Mouse (Mus musculus) embryo, embryonic 11.5 days (tissue): ENCODE measurements at regions not wholly inside any gene's neighbourhood (a gene's known extent, or its start where the extent isn't known, plus 50 kb on each side); places are given as distances from the start of the nearest gene placed in this dataset.

Source experiments
- DNase-seq: peaks from one replicate; pipeline ENCODE4 v3.0.0-alpha.2; 2012; ENCODE audit warnings: low read depth, low spot score

DNA sequence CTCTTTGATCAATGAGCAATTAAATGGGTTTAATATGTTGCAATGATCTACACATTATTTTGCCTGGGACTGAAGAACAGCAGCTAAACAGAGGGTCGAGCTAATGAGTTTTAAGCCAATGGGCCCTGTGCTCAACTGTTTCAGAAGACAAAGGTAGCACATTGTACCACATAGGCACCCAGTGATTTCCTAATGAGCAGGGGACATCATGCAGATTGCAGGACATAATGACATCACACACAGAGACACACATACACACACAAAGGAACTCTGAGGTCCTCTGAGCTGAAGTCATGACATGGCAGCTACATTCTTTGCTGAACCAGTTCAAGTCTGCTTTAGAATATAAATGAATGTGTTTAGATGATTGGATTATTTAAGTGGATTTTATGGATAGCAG is 71.9 kb downstream of the Zfp330 start:
- no peak for DNase-seq

- no peak for DNase-seq
These were observed 73.5 kb downstream of the Zfp330 start for GRCm38 (mm10) chr8:82700471-82700870.

DNA sequence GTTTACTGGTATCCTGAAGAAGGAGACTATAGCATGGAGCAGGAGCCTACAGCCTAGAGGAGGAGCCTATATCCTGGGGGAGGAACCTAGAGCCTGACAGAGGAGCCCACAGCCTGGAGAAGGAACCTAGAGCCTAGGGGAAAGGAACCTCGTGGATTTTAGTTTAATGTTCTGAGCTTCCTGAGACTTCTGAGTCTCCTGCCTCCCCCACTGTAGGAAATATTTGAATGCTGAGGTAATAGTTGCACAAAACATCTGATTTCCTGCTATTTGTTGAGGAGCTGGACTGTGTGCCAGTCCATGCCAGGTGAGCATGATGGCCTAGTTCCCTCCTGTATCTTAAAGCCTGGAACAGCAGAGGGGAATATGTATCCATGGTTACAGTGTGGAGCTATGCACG is 74.7 kb downstream of the Zfp330 start:
- no peak for DNase-seq

DNA sequence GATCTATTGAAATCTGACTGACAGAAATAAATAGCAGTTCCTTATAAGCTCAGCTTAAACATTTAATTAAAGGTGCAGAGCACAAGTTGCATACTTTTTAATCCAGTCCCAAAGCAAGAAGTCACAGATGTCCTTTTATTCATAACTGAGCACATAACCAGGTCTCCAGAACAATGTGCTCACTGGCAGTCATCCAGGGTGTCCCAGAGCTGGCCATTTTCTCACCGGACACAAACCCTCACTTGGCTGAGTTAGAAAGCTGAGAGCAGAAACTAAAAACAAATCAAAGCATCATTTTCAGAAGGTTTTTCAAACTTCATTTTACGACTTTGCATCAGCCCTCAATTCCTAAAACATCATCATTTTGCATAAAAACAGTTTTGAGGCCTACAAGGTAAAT is 75.9 kb downstream of the Zfp330 start:
- no peak for DNase-seq

- DNase-seq = no peak
These were observed 80.9 kb downstream of the Zfp330 start for GRCm38 (mm10) chr8:82693086-82693485.

- DNase-seq = peak; percentile 24
These were observed 84.6 kb downstream of the Zfp330 start for GRCm38 (mm10) chr8:82689322-82689721.

DNA sequence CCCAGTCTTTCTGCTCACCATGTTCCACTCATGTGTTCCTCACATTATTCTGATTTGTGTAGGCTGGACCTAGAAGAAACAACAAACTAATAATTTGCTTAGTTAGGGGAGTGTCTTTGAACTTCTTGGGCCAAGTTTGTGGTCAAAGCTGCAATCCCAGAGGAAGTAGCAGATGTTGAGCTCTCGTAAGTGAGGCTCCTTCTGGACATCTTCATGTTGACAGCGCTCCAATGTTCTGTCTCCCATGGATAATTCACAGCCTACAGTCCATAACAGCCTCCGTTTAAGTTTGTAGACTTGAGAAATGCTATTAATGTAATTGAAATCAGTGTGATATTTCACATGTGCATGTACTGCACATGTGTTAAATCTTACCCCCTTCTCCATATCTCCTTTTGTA is 88.0 kb downstream of the Zfp330 start:
- no peak for DNase-seq

- DNase-seq = no peak
These were observed 95.2 kb downstream of the Zfp330 start for GRCm38 (mm10) chr8:82678793-82679192.

DNA sequence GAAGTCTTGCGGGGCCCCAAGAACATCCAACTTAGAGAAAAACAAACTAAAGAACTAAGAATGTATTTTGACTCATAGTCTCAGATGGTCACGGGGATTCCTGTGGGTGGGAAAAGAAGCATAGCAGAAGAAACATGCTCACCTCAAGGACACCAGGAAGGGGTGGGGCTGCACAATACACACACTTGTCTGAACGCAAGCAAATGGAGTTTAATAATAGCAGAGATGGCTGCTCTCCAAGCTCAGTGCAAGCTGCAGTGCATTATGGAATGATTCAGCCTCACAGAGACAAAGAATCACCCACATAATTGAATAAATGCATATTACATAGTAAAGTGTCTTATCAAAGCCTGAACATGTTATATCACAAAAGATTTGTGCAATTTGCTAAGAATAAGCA is 96.2 kb downstream of the Zfp330 start:
- no peak for DNase-seq

DNA sequence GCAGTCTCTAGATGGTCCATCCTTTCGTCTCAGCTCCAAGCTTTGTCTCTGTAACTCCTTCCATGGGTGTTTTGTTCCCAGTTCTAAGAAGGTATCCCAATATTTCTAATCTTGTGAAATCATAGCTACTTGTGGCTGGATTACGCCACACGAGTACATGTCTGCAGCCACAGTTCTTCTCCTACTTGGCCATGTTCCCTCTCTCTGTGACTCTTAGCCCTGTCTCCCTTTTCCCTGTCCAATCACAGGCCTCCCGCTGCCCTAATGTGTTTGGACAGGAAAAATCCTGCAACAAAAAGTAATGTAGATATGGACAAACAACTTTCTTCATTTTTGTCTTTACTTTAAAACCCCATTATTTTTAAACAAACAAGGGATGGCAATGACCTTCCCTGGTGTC is 104.7 kb downstream of the Zfp330 start:
- no peak for DNase-seq

DNA sequence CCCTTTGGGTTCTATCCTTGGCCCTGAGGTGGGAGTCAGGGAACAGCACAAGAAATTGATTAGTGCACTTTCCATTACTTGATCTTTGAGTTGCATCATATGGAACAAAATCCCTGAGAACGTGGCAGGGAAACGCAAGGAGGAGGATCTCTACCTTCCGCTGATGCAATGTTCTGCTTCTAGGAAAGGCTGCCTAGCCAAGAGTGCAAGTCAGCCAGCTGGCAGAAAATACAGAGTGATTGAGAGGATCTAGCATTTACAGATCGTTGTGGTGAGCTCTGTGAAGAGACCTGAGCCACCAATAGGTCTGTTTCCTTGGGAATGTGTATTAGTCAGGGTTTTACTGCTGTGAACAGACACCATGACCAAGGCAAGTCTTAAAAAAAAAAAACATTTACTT is 108.8 kb downstream of the Zfp330 start:
- no peak for DNase-seq

GRCm38 (mm10) chr8:82640502-82640901 is 133.5 kb downstream of the Zfp330 start:
- no peak for DNase-seq

DNA sequence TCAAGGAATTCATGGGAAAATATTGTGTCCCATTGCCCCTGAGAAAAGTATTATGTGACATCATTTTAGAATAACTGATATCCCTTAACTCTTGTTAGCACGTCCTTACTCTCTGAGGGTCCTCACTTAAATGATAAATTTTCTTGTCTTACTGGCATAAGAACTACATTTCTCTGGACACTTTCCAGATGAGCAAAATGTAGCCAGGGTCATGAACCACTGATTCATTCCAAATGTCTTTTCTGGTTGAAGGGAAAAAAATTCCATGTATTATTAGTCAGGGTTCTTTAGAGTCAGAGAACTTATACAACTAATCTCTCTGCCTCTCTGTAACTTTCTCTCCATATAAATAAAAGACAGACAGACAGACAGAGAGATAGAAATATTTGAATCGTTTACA is 143.5 kb downstream of the Zfp330 start:
- DNase-seq = peak; percentile 3

DNA sequence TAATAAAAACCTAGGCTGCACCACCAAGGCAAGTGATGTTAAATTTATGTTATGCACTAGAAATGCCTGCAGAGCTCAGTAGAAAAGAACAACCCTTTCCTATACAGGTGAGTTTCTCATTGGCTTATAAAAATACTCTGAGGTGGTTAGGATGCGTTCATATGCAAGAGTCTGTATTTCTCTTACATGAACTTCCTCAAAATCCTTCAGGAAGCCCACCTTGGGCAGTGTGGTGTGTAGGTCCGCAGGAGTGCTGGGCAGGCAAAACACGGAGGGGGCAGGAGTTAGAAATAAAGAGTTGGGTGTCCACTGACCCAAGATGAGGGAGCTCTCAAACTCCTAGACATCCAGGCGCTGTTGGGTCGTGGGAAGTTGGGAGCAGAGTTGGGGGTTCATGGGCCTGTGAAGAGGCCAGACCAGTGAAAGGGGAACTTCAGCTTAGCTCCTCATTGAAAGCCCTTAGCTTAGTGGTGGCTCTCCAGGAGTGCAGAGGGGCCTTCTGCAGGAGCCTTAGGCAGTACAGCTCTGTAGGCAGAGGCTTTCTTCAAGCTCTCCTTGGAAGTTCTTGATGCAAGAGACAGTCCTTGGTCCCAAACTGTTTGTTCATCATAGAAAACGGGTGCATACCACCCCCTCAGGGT is 150.0 kb downstream of the Zfp330 start:
- DNase-seq = no peak

GRCm38 (mm10) chr8:82618668-82619067 is 155.3 kb downstream of the Zfp330 start:
- DNase-seq = no peak

DNA sequence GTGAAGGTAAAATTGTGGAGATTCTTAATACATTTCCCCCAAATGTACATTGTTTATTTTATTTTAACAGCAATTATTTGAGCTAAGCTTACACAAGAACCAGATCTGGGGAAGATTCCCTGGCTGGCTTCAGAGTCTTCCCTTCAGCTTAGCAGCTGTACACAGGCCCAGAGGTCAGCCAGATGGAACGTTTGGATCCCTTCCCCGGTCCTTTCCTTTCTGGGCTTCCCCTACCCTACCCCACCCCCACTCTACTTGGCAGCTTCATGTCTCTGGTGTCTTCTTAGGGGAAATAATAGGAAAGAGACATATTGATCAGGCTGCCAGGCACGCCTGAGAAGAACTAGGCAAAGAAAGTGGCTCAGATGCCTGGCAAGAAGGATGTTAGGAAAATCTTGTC is 172.4 kb downstream of the Zfp330 start:
- no peak for DNase-seq

DNA sequence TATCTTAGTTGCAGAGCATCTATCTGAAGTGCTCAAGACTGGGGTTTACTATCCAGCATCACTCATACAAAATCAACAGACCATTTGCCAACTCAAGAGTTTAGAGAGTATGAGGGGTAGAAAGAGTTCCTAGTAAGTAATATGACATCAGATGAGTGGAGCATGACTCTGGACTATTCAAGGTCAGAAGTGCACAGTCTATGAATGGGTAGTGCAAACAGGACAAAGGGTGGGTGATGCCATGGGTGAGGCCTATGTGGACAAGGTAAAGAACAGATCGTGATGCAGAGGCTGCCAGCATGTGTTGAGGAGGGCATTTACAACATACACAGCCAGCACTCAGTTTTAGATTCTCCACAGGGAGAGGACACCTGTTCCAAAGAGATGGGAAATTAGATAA is 170.4 kb upstream of the Il15 start:
- no peak for DNase-seq

DNA sequence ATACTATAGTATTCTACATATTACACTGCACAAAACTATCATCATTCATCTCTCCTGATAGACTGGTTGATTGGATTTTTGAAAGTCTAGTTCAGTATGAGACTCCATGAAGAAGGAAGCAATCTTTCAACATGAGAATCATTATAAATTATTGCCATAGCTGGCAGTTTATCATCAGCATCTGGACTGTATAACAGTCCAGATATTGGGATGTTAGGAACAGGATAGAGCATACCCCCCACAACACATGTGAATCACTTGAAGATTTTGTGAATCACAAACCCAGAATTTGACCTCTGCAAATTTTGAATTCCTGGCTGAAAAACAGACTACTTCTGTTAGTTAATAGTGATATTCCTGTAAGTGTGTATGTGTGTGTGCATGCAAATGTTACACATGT is 135.1 kb upstream of the Il15 start:
- DNase-seq = no peak

- DNase-seq = no peak
These were observed 126.1 kb upstream of the Il15 start for GRCm38 (mm10) chr8:82529153-82529552.

- DNase-seq = no peak
These were observed 120.8 kb upstream of the Il15 start for GRCm38 (mm10) chr8:82523866-82524265.

DNA sequence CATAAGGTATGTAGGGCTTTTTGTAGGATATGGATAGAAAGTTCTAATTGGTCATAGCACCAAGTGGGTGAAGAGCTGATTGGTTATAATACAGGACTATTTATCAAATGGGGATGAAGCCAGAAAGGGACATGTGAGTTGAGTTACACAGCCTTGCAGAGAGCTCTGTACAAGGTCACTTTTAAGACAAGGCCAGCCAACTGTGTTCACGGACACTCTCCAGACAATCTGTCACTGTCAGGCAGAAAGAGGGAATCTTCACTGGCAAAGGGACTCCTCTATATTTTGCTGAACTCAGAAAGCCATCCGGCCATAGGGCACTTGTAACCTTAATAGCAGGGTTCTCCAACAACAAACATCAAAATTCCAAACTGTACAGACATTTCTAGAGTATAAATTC is 95.5 kb upstream of the Il15 start:
- DNase-seq = no peak

DNA sequence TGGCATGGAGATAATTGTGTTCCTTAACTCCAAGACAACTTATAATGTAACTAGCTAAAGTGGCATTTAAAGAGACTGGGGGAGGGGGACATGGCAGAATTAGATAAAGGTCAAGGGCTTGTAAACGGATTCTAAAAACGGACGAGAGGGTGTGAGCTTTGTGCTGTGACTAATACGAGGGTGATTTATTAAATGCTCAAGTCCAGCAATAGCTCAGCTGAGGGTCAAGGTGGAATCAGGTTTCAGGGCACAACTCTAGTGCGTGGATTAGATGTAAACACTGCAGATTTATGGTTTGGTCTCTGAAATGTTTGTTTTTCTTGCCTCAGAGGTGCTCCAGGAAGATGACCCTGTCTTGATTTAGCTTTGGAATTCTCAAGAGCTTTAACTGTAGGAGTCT is 74.8 kb upstream of the Il15 start:
- no peak for DNase-seq

DNA sequence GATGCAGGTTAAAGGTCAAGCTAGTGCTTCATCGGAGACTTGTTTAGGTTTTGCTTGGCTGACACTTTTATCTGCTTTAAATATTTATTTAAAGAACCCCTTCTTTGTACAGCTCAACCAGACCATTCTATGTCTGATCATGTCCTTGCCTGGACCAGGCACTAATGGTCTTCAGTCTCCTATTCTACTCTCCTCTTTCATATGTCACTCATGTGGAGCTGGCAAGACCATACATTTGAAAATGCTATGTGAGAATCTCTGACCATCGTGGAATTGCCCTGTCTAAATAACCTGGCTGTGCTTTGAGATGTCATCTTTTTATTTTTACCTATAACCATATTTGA is 74.4 kb upstream of the Il15 start:
- DNase-seq = no peak

- no peak for DNase-seq
These were observed 73.8 kb upstream of the Il15 start for GRCm38 (mm10) chr8:82476708-82477425.
